Comparison of ENCODE assay signal across 9 mouse cellular contexts in the genomic region with DNA sequence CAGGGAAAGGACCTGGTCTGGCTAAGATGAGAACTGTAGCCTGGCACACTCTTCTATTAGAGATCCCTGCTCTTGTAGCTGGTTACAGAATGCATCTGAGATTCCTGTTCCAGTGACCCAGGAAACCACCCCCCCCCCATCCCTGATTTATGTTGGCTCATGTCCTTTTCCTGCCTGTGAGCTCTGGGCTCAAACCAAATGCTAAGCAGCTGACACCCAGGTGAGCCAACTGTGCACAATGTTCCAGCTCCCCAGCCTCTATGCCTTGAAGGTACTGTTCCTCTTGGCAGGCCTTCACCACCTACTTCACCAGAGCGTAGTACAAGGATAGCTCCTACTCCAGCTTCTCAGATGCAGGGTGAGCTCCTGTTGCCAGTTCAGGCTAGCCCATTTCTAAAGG. TPM values are rescaled to one million over a fixed set of nuclear protein-coding genes. Genes with fewer than 3 reads are reported as not detected.
DNase-seq lines count a peak whose midpoint lies in the region; TF ChIP-seq lines count a peak whose summit lies in the region.
"Had no signal": no experiment of that assay in that cellular context is flagged by ENCODE, and none has a peak within 500 bp of the region (broad histone marks: within the 10 kb centered on the region; RNA-seq: fewer than 3 reads in every experiment).

No protein-coding gene starts in this region.

- H3K79me2 ChIP-seq in heart, adult 2 months (replicated peaks; ENCODE audit: control insufficient read depth, insufficient read depth, low read length) = no peaks in the 10 kb centered on the region

- H3K36me3 ChIP-seq in heart, adult 2 months (ENCODE audit: control insufficient read depth, insufficient read depth, low read length) = no peaks in the 10 kb centered on the region
- H3K36me3 ChIP-seq in thymus, adult 2 months (ENCODE audit: control insufficient read depth, insufficient read depth, low read length) = no peaks in the 10 kb centered on the region

- no peak overlapping the region for H3K4me3 ChIP-seq in heart, adult 2 months
- no peak overlapping the region for H3K4me3 ChIP-seq in thymus, adult 2 months (ENCODE audit: control insufficient read depth, insufficient read depth, low read length)

- 74% methylated on average over 1 of the region's 1 CpGs for WGBS in heart, adult 2 months
- 93% methylated on average over 1 of the region's 1 CpGs for WGBS in thymus, adult 2 months

- peak in 1 of 2 experiments; percentile 57 for DNase-seq in heart, adult 2 months
- no peak for DNase-seq in heart, postnatal 25 days (ENCODE audit: low spot score)
- peak; percentile 68 for DNase-seq in adipocyte (ENCODE audit: low spot score)
- peak; percentile 89 for DNase-seq in cerebellum, adult 9-11 months
- peak; percentile 61 for DNase-seq in kidney, adult 9 months
- no peak for DNase-seq in B cell, adult 2 months
- DNase-seq in ovary, adult 18-20 months (ENCODE audit: low spot score) = no peak
- DNase-seq in thymus, adult 2 months = no peak

- TF ChIP-seq CTCF in heart, adult 2 months (IDR thresholded peaks at IDR 0.05) = no peak
- no peak for TF ChIP-seq CTCF in thymus, adult 2 months (IDR thresholded peaks at IDR 0.05; ENCODE audit: borderline replicate concordance, control insufficient read depth, extremely low read depth, insufficient read depth, low read length, poor library complexity)

- intact Hi-C loops in heart, adult 2 months (cut with DNase I) = loop anchor here (5.0 kb wide), 2 partner anchors 46 to 66 kb away; a partner anchor contains a TSS
- intact Hi-C loops in heart, postnatal 25 days (cut with DNase I) = no loop called here

- TF ChIP-seq POLR2A in heart, adult 2 months (IDR thresholded peaks at IDR 0.05; ENCODE audit: insufficient read depth, low read depth, low read length) = no peak
- no peak for TF ChIP-seq POLR2A in thymus, adult 2 months (IDR thresholded peaks at IDR 0.05; ENCODE audit: control insufficient read depth, extremely low read depth, insufficient read depth, low read length, poor library complexity)

- H3K9ac ChIP-seq in heart, adult 2 months (ENCODE audit: low read depth, low read length) = no peak overlapping the region

- TF ChIP-seq EP300 in heart, adult 2 months (IDR thresholded peaks at IDR 0.05; ENCODE audit: insufficient read depth, low read depth, low read length) = peak; percentile 73; the same call in 1 of the 2 replicates

- peak overlapping the region; percentile 59 for H3K27ac ChIP-seq in heart, adult 2 months
- H3K27ac ChIP-seq in thymus, adult 2 months (ENCODE audit: control insufficient read depth, insufficient read depth, low read length) = no peak overlapping the region

- no peaks in the 10 kb centered on the region for H3K27me3 ChIP-seq in heart, adult 2 months (ENCODE audit: control insufficient read depth, insufficient read depth, low read length)
- no peaks in the 10 kb centered on the region for H3K27me3 ChIP-seq in thymus, adult 2 months (ENCODE audit: control insufficient read depth, insufficient read depth, low read length)

- H3K4me1 ChIP-seq in heart, adult 2 months (ENCODE audit: control insufficient read depth, insufficient read depth, low read length) = peaks cover 10% of the 10 kb centered on the region
- no peaks in the 10 kb centered on the region for H3K4me1 ChIP-seq in thymus, adult 2 months (replicated peaks; ENCODE audit: control insufficient read depth, insufficient read depth, low read length)

RNA-seq across cellular contexts. Expression of a gene that starts 16.2 kb away (rescaled TPM):
- total RNA-seq in heart, adult 2 months (2021) = not detected
- polyA plus RNA-seq in heart, adult 2 months (2012; rRNA removed) = 0.32 and 0.49 TPM in 2 replicates
- not detected for total RNA-seq in heart, postnatal 25 days (2021)
- polyA plus RNA-seq in thymus, adult 2 months (2012; rRNA removed) = 0.18 and 0.34 TPM in 2 replicates
- polyA plus RNA-seq: liver, embryonic 16.5 days had no signal

RNA-seq across cellular contexts. Expression of a gene that starts 30.7 kb away (rescaled TPM):
- total RNA-seq in heart, adult 2 months (2021) = 100 to 1,000 TPM in 1 of 2 experiments, 10 to 100 TPM in 1; 96.3 to 111 TPM
- polyA plus RNA-seq in heart, adult 2 months (2012; rRNA removed) = 201 and 224 TPM in 2 replicates
- total RNA-seq in heart, postnatal 25 days (2021) = 100 to 1,000 TPM; 118 to 123 TPM
- polyA plus RNA-seq in thymus, adult 2 months (2012; rRNA removed) = 1.1 and 12.5 TPM in 2 replicates

RNA-seq across cellular contexts. Expression of a gene that starts 35.1 kb away (rescaled TPM):
- total RNA-seq in heart, adult 2 months (2021) = 100 to 1,000 TPM; 198 to 199 TPM
- 71.7 and 106 TPM in 2 replicates for polyA plus RNA-seq in heart, adult 2 months (2012; rRNA removed)
- total RNA-seq in heart, postnatal 25 days (2021) = 100 to 1,000 TPM; 208 to 239 TPM
- 9.1 and 17.6 TPM in 2 replicates for polyA plus RNA-seq in thymus, adult 2 months (2012; rRNA removed)

RNA-seq across cellular contexts. Expression of a gene that starts 45.6 kb away (rescaled TPM):
- total RNA-seq in heart, adult 2 months (2021) = 10 to 100 TPM; 12.3 to 17.4 TPM
- 11.0 and 13.1 TPM in 2 replicates for polyA plus RNA-seq in heart, adult 2 months (2012; rRNA removed)
- 10 to 100 TPM; 10.1 to 10.5 TPM for total RNA-seq in heart, postnatal 25 days (2021)
- 0.89 and 0.93 TPM in 2 replicates for polyA plus RNA-seq in thymus, adult 2 months (2012; rRNA removed)

Comparison
In these comparisons a context has a peak if more than half of its experiments do, and no peak if none do; other contexts are left out.
1. DNase-seq: peak in adipocyte (single experiment), cerebellum, adult 9-11 months (single experiment) and kidney, adult 9 months (single experiment); none in heart, postnatal 25 days (single experiment), B cell, adult 2 months (0 of 2), ovary, adult 18-20 months (single experiment) and thymus, adult 2 months (single experiment).